Mouse (Mus musculus) limb, embryonic 14.5 days (tissue): ENCODE measurements at regions not wholly inside any gene's neighbourhood (a gene's known extent, or its start where the extent isn't known, plus 50 kb on each side); places are given as distances from the start of the nearest gene placed in this dataset.

ENCODE experiments used
- ATAC-seq: fragments of 200-750 bp; cut with Nextera tagmentation; 2 replicates; pipeline ENCODE4 v1.8.0; 2017; ENCODE audit warnings: low read depth, moderate number of reproducible peaks, moderate TSS enrichment; ENCODE audit not compliant: low FRiP score
- DNase-seq: peaks from one replicate; pipeline ENCODE4 v3.0.0-alpha.2; 2015; ENCODE audit warnings: low spot score
- H3K27ac ChIP-seq: fragments of 300-500 bp; sonication (generic); replicated peaks from 2 replicates; pipeline ENCODE4 v1.5.1; 2014; ENCODE audit warnings: low read depth, mild to moderate bottlenecking, low read length, moderate library complexity, mixed read lengths
- H3K27me3 ChIP-seq: fragments of 300-500 bp; sonication (generic); 2 replicates; pipeline ENCODE4 v1.6.1; 2014; ENCODE audit warnings: low read length, mixed read lengths; ENCODE audit not compliant: control insufficient read depth, insufficient read depth
- H3K36me3 ChIP-seq: fragments of 300-500 bp; sonication (generic); 2 replicates; pipeline ENCODE4 v1.6.1; 2014; ENCODE audit warnings: mild to moderate bottlenecking, low read length, moderate library complexity, mixed read lengths; ENCODE audit not compliant: control insufficient read depth, insufficient read depth
- H3K4me1 ChIP-seq: fragments of 300-500 bp; sonication (generic); 2 replicates; pipeline ENCODE4 v1.6.1; 2014; ENCODE audit warnings: antibody characterized with exemption, low read length, mixed read lengths; ENCODE audit not compliant: control insufficient read depth, insufficient read depth
- H3K4me2 ChIP-seq: fragments of 300-500 bp; sonication (generic); replicated peaks from 2 replicates; pipeline ENCODE4 v1.6.1; 2014; ENCODE audit warnings: low read depth, mild to moderate bottlenecking, low read length, moderate library complexity; ENCODE audit not compliant: severe bottlenecking
- H3K4me3 ChIP-seq: fragments of 300-500 bp; sonication (generic); replicated peaks from 2 replicates; pipeline ENCODE4 v1.5.1; 2014; ENCODE audit warnings: low read length
- H3K9ac ChIP-seq: fragments of 300-500 bp; sonication (generic); 2 replicates; pipeline ENCODE4 v1.6.1; 2014; ENCODE audit warnings: mild to moderate bottlenecking, low read depth, low read length, moderate library complexity; ENCODE audit not compliant: severe bottlenecking
- H3K9me3 ChIP-seq: fragments of 300-500 bp; sonication (generic); 2 replicates; pipeline ENCODE4 v1.6.1; 2016; ENCODE audit warnings: low read length; ENCODE audit not compliant: control insufficient read depth
- POLR2A ChIP-seq: fragments of 200-500 bp; IDR thresholded peaks from 2 replicates; pipeline ENCODE4 v1.8.0; 2012; ENCODE audit warnings: inconsistent platforms, mild to moderate bottlenecking, moderate library complexity, borderline replicate concordance; ENCODE audit not compliant: insufficient read depth, insufficient read length; ENCODE audit errors: extremely low read depth
- WGBS: fragments of 180-500 bp; shearing (Covaris S2); extraction: QIAGEN DNeasy Blood & Tissue Kit; methylation state at CpG from one replicate; pipeline ENCODE4 v1.1.7; 2014; 5-methylcytosine and 5-hydroxymethylcytosine counted together

DNA sequence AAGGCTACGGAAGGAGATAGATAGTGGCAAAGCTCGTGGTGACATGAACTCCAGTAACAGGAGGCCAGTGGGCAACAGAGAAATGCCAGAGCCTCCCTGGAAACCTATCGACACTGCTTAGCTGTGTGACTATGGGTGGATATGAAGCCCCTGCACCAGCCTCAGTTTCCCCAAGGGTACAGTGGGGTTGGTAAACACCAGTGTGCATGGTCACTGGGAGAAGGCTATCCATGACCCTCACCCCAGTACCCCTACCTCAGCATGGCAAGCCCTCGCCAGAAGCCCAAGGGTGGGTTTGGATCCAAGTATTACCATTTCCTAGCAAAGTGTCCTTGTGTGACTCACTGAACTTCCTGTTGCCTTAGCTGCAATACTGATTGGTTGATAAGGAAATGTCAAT lies 58.5 kb downstream of the Rhob start:
- H3K4me2 ChIP-seq: no peak overlapping the region
- no peak overlapping the region for H3K27ac ChIP-seq
- no peaks in the 10 kb centered on the region for H3K27me3 ChIP-seq
- H3K9me3 ChIP-seq: no peaks in the 10 kb centered on the region
- no peak overlapping the region for H3K4me3 ChIP-seq
- no peaks in the 10 kb centered on the region for H3K36me3 ChIP-seq
- DNase-seq (no peak), ATAC-seq (no peak)
- peaks cover 25% of the 10 kb centered on the region for H3K4me1 ChIP-seq
- WGBS: 93% methylated on average over 4 of the region's 4 CpGs
- TF ChIP-seq POLR2A: no peak
- H3K9ac ChIP-seq: no peak overlapping the region

DNA sequence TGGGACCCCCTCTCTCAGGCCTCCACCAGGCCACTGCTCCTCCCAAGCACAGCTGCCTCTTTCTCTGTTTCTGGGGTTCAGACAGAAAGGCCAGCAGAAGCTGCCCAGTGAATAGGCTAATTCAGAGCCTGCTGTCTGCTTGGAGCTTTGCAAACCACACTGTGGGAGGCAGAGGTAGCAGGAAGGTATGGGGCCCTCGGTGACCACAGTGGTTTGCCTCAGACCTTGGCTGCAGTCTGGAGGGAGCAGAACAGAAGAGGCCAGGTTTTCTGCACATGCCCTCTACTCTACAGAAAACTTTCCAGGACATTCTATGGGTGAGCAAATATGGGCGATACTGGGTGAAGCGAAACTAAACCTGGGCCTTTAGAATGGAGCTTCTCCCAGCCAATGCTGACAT lies 59.4 kb downstream of the Rhob start:
- WGBS: 83% methylated on average over 3 of the region's 3 CpGs
- TF ChIP-seq POLR2A: no peak
- H3K27ac ChIP-seq: no peak overlapping the region

DNA sequence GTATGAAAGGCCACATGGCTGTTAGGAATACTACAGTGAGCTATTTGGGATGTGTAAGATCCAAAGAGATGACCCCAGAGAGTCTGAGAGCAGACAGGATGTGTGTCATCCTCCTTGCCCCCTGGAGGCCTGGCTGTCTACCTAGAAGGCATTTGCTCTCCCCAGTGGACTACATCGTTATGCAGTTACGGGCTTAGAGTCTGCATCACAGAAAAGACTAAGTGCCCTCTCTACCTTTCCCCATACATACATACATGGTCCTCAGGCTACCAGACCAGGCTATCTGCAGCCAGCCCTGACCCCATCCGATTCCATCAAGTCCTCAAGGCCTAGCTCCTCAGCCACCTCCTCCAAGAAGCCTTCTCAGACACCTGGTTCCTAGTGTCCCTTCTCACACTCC lies 59.9 kb downstream of the Rhob start:
- Histone ChIP-seq H3K36me3 (no peaks in the 10 kb centered on the region), H3K4me1 (peaks cover 20% of the 10 kb centered on the region), H3K9ac (no peak overlapping the region), H3K27ac (no peak overlapping the region), H3K27me3 (no peaks in the 10 kb centered on the region), H3K9me3 (no peaks in the 10 kb centered on the region), H3K4me3 (no peak overlapping the region), H3K4me2 (no peak overlapping the region)
- ATAC-seq: no peak
- DNase-seq: no peak
- WGBS: 78% methylated on average over 3 of the region's 3 CpGs
- no peak for TF ChIP-seq POLR2A

More for the DNA sequence above, 59.4 kb downstream of the Rhob start:
- ATAC-seq: no peak
- H3K4me1 ChIP-seq: peaks cover 23% of the 10 kb centered on the region
- H3K36me3 ChIP-seq: no peaks in the 10 kb centered on the region
- no peak overlapping the region for H3K4me3 ChIP-seq
- no peak overlapping the region for H3K9ac ChIP-seq
- no peaks in the 10 kb centered on the region for H3K27me3 ChIP-seq
- DNase-seq: no peak
- H3K9me3 ChIP-seq: no peaks in the 10 kb centered on the region
- no peak overlapping the region for H3K4me2 ChIP-seq

DNA sequence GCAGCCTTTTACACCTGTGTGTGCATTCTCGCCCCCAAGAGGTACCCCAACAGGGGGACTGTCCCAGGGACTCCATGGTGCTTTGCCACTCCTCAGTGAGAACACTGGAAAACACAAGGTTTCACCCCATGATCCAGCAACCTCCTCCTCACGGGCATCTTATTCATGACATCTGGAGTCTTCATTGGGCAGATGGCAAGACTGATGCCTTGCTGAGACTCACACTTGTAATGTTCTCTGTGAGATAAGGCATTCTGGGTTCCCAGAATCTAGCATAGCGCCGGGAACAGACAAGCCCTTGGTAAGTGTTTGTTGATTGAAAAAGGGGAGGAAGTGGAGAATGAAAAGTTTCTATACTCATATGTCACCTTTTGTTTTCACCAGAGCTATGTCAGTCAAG lies 60.3 kb downstream of the Rhob start:
- TF ChIP-seq POLR2A: no peak
- ATAC-seq: no peak
- WGBS: 75% methylated on average over 4 of the region's 4 CpGs

DNA sequence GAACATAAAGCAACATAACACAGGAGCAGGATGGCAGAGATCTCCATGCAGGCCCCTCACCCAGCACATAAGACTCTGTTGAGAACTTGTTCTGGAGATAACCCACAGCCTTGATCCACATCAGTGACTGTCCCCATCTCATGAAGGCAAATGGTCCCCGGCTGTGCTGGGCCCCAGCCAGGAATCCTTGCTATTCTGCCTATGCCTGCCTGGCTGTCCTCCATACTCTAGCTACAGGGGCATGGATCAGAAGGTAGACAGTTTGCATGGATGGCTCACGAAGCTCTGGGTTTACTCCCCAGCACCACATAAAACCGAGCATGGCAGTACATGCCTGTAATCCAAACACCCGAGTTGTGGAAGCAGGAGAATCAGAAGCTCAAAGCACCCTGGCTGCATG lies 61.2 kb downstream of the Rhob start:
- H3K9me3 ChIP-seq: no peaks in the 10 kb centered on the region
- H3K9ac ChIP-seq: no peak overlapping the region
- no peak overlapping the region for H3K4me3 ChIP-seq
- H3K27ac ChIP-seq: no peak overlapping the region
- H3K4me1 ChIP-seq: peaks cover 20% of the 10 kb centered on the region
- H3K27me3 ChIP-seq: no peaks in the 10 kb centered on the region
- no peak overlapping the region for H3K4me2 ChIP-seq
- 62% methylated on average over 4 of the region's 4 CpGs for WGBS
- ATAC-seq: no peak
- no peak for DNase-seq
- H3K36me3 ChIP-seq: no peaks in the 10 kb centered on the region
- TF ChIP-seq POLR2A: no peak

More for the DNA sequence above, 60.3 kb downstream of the Rhob start:
- Histone ChIP-seq H3K4me2 (no peak overlapping the region), H3K27me3 (no peaks in the 10 kb centered on the region), H3K4me3 (no peak overlapping the region), H3K36me3 (no peaks in the 10 kb centered on the region), H3K27ac (no peak overlapping the region), H3K4me1 (peaks cover 20% of the 10 kb centered on the region), H3K9me3 (no peaks in the 10 kb centered on the region), H3K9ac (no peak overlapping the region)
- no peak for DNase-seq

DNA sequence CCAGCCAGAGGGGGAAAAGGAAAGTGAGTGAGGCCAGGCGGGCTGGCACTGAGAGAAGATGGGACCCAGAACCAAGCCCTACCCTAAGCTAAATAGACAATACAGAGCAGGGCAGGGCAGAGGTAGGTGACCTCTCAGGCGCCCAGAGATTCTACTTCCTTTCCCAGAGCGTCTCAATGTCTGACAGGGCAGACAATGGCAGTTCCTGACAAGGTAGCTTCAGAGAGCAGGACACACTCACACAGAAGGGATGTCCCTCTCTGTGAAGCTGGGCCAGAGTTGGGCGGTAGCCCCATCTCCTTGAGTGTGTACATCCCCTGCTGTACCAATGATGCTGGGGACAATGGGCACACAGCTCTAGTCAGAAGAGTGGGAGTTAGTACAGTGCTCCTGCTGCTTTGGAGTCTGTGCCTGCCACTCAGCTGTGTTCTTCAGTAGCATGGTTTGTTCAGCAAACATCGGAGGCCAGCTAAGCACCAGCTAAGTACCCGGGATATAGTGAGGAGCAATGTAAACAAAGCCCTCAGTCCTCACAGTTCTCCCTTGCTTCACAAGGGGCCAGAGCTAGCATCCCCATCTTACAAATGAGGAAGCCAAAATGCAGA lies 62.7 kb downstream of the Rhob start:
- Histone ChIP-seq H3K9me3 (no peaks in the 10 kb centered on the region), H3K27ac (no peak overlapping the region), H3K27me3 (no peaks in the 10 kb centered on the region), H3K9ac (no peak overlapping the region), H3K36me3 (no peaks in the 10 kb centered on the region), H3K4me1 (peaks cover 30% of the 10 kb centered on the region), H3K4me3 (no peak overlapping the region), H3K4me2 (no peak overlapping the region)
- TF ChIP-seq POLR2A: no peak
- 59% methylated on average over 6 of the region's 6 CpGs for WGBS
- ATAC-seq (no peak), DNase-seq (no peak)
